Mouse (Mus musculus): ENCODE data around the gene Slc35e3. TPM values are rescaled to one million over a fixed set of nuclear protein-coding genes. Genes with fewer than 3 reads are reported as not detected.

The Slc35e3 gene
- polyA plus RNA-seq, 1 experiment from 2014 or later = 13.0 TPM

DNA sequence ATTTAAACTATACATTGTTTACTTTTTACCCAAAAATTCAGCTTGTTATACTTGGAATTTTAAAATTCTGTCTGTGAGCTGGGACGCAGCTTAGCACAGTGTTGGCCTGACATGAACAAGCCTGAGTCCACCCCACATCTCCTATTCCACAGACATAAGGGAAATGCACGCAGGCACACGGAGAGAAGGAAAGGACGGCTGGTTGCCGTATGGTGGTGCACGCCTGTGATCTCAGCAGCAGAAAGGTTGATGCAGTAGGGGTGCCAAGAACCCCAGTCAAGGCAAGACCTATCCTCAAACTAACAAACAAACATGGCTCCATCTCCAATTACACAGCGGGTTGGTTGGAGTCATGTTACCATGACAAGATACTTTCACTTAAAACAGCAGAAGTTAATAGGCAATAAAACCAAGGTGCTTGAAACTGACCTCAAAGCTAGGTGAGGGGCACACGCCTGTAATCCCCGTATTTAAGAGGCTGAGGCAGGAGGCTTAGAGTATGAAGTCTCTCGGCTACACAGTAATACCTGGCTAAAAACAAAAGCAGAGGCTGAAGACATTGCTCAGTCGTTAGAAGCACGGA, 32.3 kb upstream of the Slc35e3 start:
- H3K4me2 ChIP-seq (replicated peaks; ENCODE audit: low read depth, low read length) = no peak overlapping the region
- no peaks in the 10 kb centered on the region for H3K4me1 ChIP-seq (ENCODE audit: control insufficient read depth, insufficient read depth, low read length)
- peaks cover 74% of the 10 kb centered on the region for H3K36me3 ChIP-seq (ENCODE audit: control insufficient read depth, insufficient read depth, low read length)
- no peak overlapping the region for H3K4me3 ChIP-seq (ENCODE audit: low read depth, low read length)
- no peak for ATAC-seq (ENCODE audit: insufficient number of reproducible peaks, insufficient read depth, low FRiP score, low read depth)
- no peaks in the 10 kb centered on the region for H3K9me3 ChIP-seq (ENCODE audit: control insufficient read depth, low read depth, low read length)
- no peak overlapping the region for H3K27ac ChIP-seq (ENCODE audit: low read length)
- no peaks in the 10 kb centered on the region for H3K27me3 ChIP-seq (ENCODE audit: control insufficient read depth, insufficient read depth, low read length)
- H3K9ac ChIP-seq (replicated peaks; ENCODE audit: low read depth, low read length) = no peak overlapping the region
- WGBS = 92% methylated on average over 12 of the region's 12 CpGs

- no peak for ATAC-seq (ENCODE audit: insufficient number of reproducible peaks, insufficient read depth, low FRiP score, low read depth)
- H3K4me1 ChIP-seq (ENCODE audit: control insufficient read depth, insufficient read depth, low read length) = no peaks in the 10 kb centered on the region
- H3K36me3 ChIP-seq (ENCODE audit: control insufficient read depth, insufficient read depth, low read length) = peaks cover 78% of the 10 kb centered on the region
- no peaks in the 10 kb centered on the region for H3K9me3 ChIP-seq (ENCODE audit: control insufficient read depth, low read depth, low read length)
- H3K4me3 ChIP-seq (ENCODE audit: low read depth, low read length) = no peak overlapping the region
- H3K27ac ChIP-seq (ENCODE audit: low read length) = no peak overlapping the region
- H3K4me2 ChIP-seq (replicated peaks; ENCODE audit: low read depth, low read length) = no peak overlapping the region
- no peaks in the 10 kb centered on the region for H3K27me3 ChIP-seq (ENCODE audit: control insufficient read depth, insufficient read depth, low read length)
- H3K9ac ChIP-seq (replicated peaks; ENCODE audit: low read depth, low read length) = no peak overlapping the region
- 94% methylated on average over 17 of the region's 17 CpGs for WGBS
Observed at GRCm38 (mm10) chr10:117777501-117778327, 31.5 kb upstream of the Slc35e3 start.

DNA sequence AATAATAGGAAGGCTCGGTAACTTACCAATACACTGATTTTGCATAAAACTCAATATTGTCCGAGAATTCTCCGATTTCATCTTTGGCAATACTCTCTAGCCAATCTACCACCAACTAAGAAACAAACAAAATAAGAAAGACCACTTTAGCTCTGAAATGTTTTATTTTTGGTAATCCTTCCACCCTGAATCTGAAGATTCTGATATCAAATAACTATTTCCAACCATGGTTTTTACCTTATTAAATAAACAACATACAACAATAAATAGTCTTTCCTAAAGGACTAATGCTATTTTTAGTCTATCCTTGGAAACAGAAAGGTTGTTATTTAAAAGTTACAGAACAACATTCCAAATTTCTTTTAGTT, 30.9 kb upstream of the Slc35e3 start:
- H3K27me3 ChIP-seq (ENCODE audit: control insufficient read depth, insufficient read depth, low read length) = no peaks in the 10 kb centered on the region
- no peaks in the 10 kb centered on the region for H3K4me1 ChIP-seq (ENCODE audit: control insufficient read depth, insufficient read depth, low read length)
- no peak for ATAC-seq (ENCODE audit: insufficient number of reproducible peaks, insufficient read depth, low FRiP score, low read depth)
- H3K4me2 ChIP-seq (replicated peaks; ENCODE audit: low read depth, low read length) = no peak overlapping the region
- H3K27ac ChIP-seq (ENCODE audit: low read length) = no peak overlapping the region
- 96% methylated on average over 3 of the region's 3 CpGs for WGBS
- H3K9me3 ChIP-seq (ENCODE audit: control insufficient read depth, low read depth, low read length) = no peaks in the 10 kb centered on the region
- H3K9ac ChIP-seq (replicated peaks; ENCODE audit: low read depth, low read length) = no peak overlapping the region
- peaks cover 79% of the 10 kb centered on the region for H3K36me3 ChIP-seq (ENCODE audit: control insufficient read depth, insufficient read depth, low read length)
- no peak overlapping the region for H3K4me3 ChIP-seq (ENCODE audit: low read depth, low read length)

DNA sequence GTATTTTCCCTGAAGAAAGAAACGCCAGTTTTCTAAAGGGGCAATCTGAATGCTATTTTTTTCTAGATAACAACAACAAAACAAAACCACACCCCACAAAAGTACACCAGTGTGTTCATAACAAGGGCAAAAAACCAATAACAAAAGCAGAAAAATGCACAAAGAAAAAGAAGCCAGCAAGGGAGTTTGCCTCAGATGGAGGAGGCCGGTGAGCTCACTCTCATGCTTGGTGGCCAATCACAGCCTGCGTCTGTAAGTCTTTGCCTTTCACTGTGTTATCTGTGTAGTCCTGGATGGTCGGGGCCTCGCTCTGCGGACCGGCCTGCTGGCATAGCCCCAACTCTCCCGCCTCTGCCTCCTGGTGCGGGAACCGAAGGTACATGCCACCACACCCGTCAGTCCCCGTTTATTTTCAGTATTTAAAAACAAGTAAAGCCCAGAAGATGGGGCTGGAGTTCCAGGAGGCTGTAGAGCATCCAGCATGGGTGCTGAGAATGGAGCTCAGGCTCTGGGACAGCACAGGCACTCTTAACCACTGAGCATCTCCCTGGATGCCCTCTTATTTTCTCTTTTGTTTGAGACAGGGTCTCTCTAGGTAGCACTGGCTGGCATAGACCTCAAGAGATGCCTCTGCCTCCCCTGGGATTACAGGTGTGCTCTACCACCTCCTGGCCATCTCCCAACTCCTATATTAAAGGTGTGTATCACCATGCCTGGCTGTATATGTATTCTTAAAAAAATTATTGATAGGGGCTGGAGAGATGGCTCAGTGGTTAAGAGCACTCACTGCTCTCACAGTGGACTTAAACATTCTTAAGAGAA, 30.3 kb upstream of the Slc35e3 start:
- no peak overlapping the region for H3K4me3 ChIP-seq (ENCODE audit: low read depth, low read length)
- H3K36me3 ChIP-seq (ENCODE audit: control insufficient read depth, insufficient read depth, low read length) = peaks cover 77% of the 10 kb centered on the region
- no peak overlapping the region for H3K4me2 ChIP-seq (replicated peaks; ENCODE audit: low read depth, low read length)
- 89% methylated on average over 12 of the region's 12 CpGs for WGBS
- no peaks in the 10 kb centered on the region for H3K27me3 ChIP-seq (ENCODE audit: control insufficient read depth, insufficient read depth, low read length)
- H3K9ac ChIP-seq (replicated peaks; ENCODE audit: low read depth, low read length) = no peak overlapping the region
- H3K9me3 ChIP-seq (ENCODE audit: control insufficient read depth, low read depth, low read length) = no peaks in the 10 kb centered on the region
- no peak for ATAC-seq (ENCODE audit: insufficient number of reproducible peaks, insufficient read depth, low FRiP score, low read depth)
- H3K4me1 ChIP-seq (ENCODE audit: control insufficient read depth, insufficient read depth, low read length) = no peaks in the 10 kb centered on the region
- H3K27ac ChIP-seq (ENCODE audit: low read length) = no peak overlapping the region

DNA sequence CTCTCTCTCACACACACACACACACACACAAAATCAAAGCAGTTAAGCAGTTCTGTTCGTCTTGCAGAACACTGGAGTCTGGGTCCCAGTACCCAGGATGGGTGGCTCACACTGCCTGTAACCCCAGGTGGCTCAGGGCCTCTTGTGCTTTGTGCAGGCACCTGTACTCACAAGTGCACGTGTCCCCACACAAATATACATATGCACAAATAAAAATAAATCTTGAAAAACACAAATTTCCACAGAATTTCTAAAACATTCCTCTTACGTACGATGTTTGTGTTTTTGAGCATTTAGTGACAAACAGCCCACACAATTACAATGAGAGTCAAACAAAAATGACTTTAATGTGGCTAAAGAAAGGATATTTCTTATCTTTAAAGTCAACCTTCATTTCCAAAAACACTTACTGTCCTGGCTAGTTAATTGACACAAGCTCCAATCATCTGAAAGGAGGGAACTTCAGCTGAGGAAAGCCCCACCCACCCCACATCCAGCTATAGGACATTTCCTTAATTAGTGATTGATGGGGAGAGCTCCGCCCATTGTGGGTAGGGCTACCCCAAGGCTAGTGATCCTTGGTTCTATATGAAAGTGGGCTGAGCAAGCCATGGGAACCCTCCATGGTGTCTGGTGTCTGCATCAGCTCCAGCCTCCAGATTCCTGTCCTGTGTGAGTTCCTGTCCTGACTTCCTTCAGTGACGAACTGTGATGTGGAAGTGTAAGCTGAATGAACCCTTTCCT, 29.4 kb upstream of the Slc35e3 start:
- H3K4me3 ChIP-seq (ENCODE audit: low read depth, low read length) = no peak overlapping the region
- 94% methylated on average over 6 of the region's 6 CpGs for WGBS
- no peaks in the 10 kb centered on the region for H3K4me1 ChIP-seq (ENCODE audit: control insufficient read depth, insufficient read depth, low read length)
- peaks cover 77% of the 10 kb centered on the region for H3K36me3 ChIP-seq (ENCODE audit: control insufficient read depth, insufficient read depth, low read length)
- ATAC-seq (ENCODE audit: insufficient number of reproducible peaks, insufficient read depth, low FRiP score, low read depth) = no peak
- no peaks in the 10 kb centered on the region for H3K27me3 ChIP-seq (ENCODE audit: control insufficient read depth, insufficient read depth, low read length)
- no peak overlapping the region for H3K4me2 ChIP-seq (replicated peaks; ENCODE audit: low read depth, low read length)
- no peak overlapping the region for H3K27ac ChIP-seq (ENCODE audit: low read length)
- H3K9me3 ChIP-seq (ENCODE audit: control insufficient read depth, low read depth, low read length) = no peaks in the 10 kb centered on the region
- no peak overlapping the region for H3K9ac ChIP-seq (replicated peaks; ENCODE audit: low read depth, low read length)

DNA sequence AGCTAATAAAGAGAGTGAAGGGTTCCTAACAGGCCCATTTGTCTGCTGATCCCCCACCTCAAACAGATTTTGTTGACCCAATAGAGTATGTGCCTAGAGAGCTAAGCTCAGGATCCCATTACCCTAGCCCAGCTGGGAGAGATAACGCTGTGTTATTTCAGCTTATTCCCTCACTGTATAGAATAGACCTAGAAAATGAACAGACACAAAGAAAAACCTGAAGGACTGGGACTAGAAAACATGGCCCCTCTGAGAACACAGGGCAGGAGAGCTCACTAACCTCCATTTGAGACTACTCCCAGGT, 28.6 kb upstream of the Slc35e3 start:
- no peak overlapping the region for H3K4me2 ChIP-seq (replicated peaks; ENCODE audit: low read depth, low read length)
- no peak overlapping the region for H3K4me3 ChIP-seq (ENCODE audit: low read depth, low read length)
- H3K9me3 ChIP-seq (ENCODE audit: control insufficient read depth, low read depth, low read length) = no peaks in the 10 kb centered on the region
- no peak for ATAC-seq (ENCODE audit: insufficient number of reproducible peaks, insufficient read depth, low FRiP score, low read depth)
- H3K27ac ChIP-seq (ENCODE audit: low read length) = no peak overlapping the region
- H3K4me1 ChIP-seq (ENCODE audit: control insufficient read depth, insufficient read depth, low read length) = no peaks in the 10 kb centered on the region
- WGBS = 100% methylated on average over 1 of the region's 1 CpGs
- H3K36me3 ChIP-seq (ENCODE audit: control insufficient read depth, insufficient read depth, low read length) = peaks cover 79% of the 10 kb centered on the region
- H3K9ac ChIP-seq (replicated peaks; ENCODE audit: low read depth, low read length) = no peak overlapping the region
- H3K27me3 ChIP-seq (ENCODE audit: control insufficient read depth, insufficient read depth, low read length) = no peaks in the 10 kb centered on the region

- Histone ChIP-seq H3K36me3 (ENCODE audit: control insufficient read depth, insufficient read depth, low read length) (peaks cover 79% of the 10 kb centered on the region), H3K27ac (ENCODE audit: low read length) (no peak overlapping the region), H3K4me3 (ENCODE audit: low read depth, low read length) (no peak overlapping the region), H3K4me1 (ENCODE audit: control insufficient read depth, insufficient read depth, low read length) (no peaks in the 10 kb centered on the region), H3K27me3 (ENCODE audit: control insufficient read depth, insufficient read depth, low read length) (no peaks in the 10 kb centered on the region), H3K4me2 (replicated peaks; ENCODE audit: low read depth, low read length) (no peak overlapping the region), H3K9me3 (ENCODE audit: control insufficient read depth, low read depth, low read length) (no peaks in the 10 kb centered on the region), H3K9ac (replicated peaks; ENCODE audit: low read depth, low read length) (no peak overlapping the region)
- no peak for ATAC-seq (ENCODE audit: insufficient number of reproducible peaks, insufficient read depth, low FRiP score, low read depth)
- WGBS = 94% methylated on average over 22 of the region's 22 CpGs
Observed at GRCm38 (mm10) chr10:117774011-117774816, 28.0 kb upstream of the Slc35e3 start.

Measured in stomach, embryonic 14.5 days (tissue).